Mouse (Mus musculus): ENCODE measurements around the gene Rsg1. TPM values are rescaled to one million over a fixed set of nuclear protein-coding genes. Genes with fewer than 3 reads are reported as not detected.
A peak's percentile ranks its signal among the peaks of the same experiment; 100 is the strongest.

Gene Rsg1
- polyA plus RNA-seq, 1 experiment from 2014 or later, result 6.7 TPM

- Histone ChIP-seq H3K27me3 (no peaks in the 10 kb centered on the region), H3K27ac (peak overlapping the region; percentile 76), H3K9ac (replicated peaks) (no peak overlapping the region), H3K36me3 (peaks cover 53% of the 10 kb centered on the region), H3K9me3 (no peaks in the 10 kb centered on the region), H3K4me3 (replicated peaks) (no peak overlapping the region), H3K4me1 (replicated peaks) (peaks cover 28% of the 10 kb centered on the region), H3K4me2 (peak overlapping the region; percentile 0; the same call in 1 of the 2 replicates)
- ATAC-seq (ENCODE audit: insufficient number of reproducible peaks, insufficient read depth, low FRiP score, low TSS enrichment, low read depth), result no peak
- 53% methylated on average over 9 of the region's 9 CpGs for WGBS
These were observed 26.6 kb upstream of the Rsg1 start for GRCm38 (mm10) chr4:141186923-141187836.

GRCm38 (mm10) chr4:141191294-141191693 lies 22.5 kb upstream of the Rsg1 start:
- Histone ChIP-seq H3K9me3 (no peaks in the 10 kb centered on the region), H3K4me1 (replicated peaks) (peaks cover 17% of the 10 kb centered on the region), H3K27me3 (no peaks in the 10 kb centered on the region), H3K4me2 (no peak overlapping the region), H3K27ac (no peak overlapping the region), H3K9ac (replicated peaks) (no peak overlapping the region), H3K4me3 (replicated peaks) (no peak overlapping the region), H3K36me3 (peaks cover 69% of the 10 kb centered on the region)
- WGBS, result 88% methylated on average over 7 of the region's 7 CpGs
- no peak for ATAC-seq (ENCODE audit: insufficient number of reproducible peaks, insufficient read depth, low FRiP score, low TSS enrichment, low read depth)

- Histone ChIP-seq H3K27ac (no peak overlapping the region), H3K9ac (replicated peaks) (no peak overlapping the region), H3K36me3 (peaks cover 96% of the 10 kb centered on the region), H3K9me3 (no peaks in the 10 kb centered on the region), H3K4me2 (no peak overlapping the region), H3K4me1 (replicated peaks) (no peaks in the 10 kb centered on the region), H3K4me3 (replicated peaks) (no peak overlapping the region), H3K27me3 (no peaks in the 10 kb centered on the region)
- no peak for ATAC-seq (ENCODE audit: insufficient number of reproducible peaks, insufficient read depth, low FRiP score, low TSS enrichment, low read depth)
- WGBS, result 93% methylated on average over 6 of the region's 6 CpGs
These were observed 19.2 kb upstream of the Rsg1 start for GRCm38 (mm10) chr4:141194553-141194952.

- H3K36me3 ChIP-seq, result peaks cover 97% of the 10 kb centered on the region
- WGBS, result 95% methylated on average over 13 of the region's 13 CpGs
- no peaks in the 10 kb centered on the region for H3K9me3 ChIP-seq
- H3K9ac ChIP-seq (replicated peaks), result no peak overlapping the region
- no peak overlapping the region for H3K4me3 ChIP-seq (replicated peaks)
- H3K4me1 ChIP-seq (replicated peaks), result no peaks in the 10 kb centered on the region
- no peaks in the 10 kb centered on the region for H3K27me3 ChIP-seq
- no peak overlapping the region for H3K4me2 ChIP-seq
- no peak for ATAC-seq (ENCODE audit: insufficient number of reproducible peaks, insufficient read depth, low FRiP score, low TSS enrichment, low read depth)
- H3K27ac ChIP-seq, result no peak overlapping the region
These were observed 16.6 kb upstream of the Rsg1 start for GRCm38 (mm10) chr4:141196981-141197685.

GRCm38 (mm10) chr4:141197686-141198035 lies 16.1 kb upstream of the Rsg1 start:
- 96% methylated on average over 13 of the region's 13 CpGs for WGBS
- Histone ChIP-seq H3K27me3 (no peaks in the 10 kb centered on the region), H3K4me2 (no peak overlapping the region), H3K36me3 (peaks cover 97% of the 10 kb centered on the region), H3K4me1 (replicated peaks) (no peaks in the 10 kb centered on the region), H3K4me3 (replicated peaks) (no peak overlapping the region), H3K27ac (no peak overlapping the region), H3K9ac (replicated peaks) (no peak overlapping the region), H3K9me3 (no peaks in the 10 kb centered on the region)
- ATAC-seq (ENCODE audit: insufficient number of reproducible peaks, insufficient read depth, low FRiP score, low TSS enrichment, low read depth), result no peak

GRCm38 (mm10) chr4:141200906-141201305 lies 12.8 kb upstream of the Rsg1 start:
- H3K4me1 ChIP-seq (replicated peaks), result no peaks in the 10 kb centered on the region
- no peak for ATAC-seq (ENCODE audit: insufficient number of reproducible peaks, insufficient read depth, low FRiP score, low TSS enrichment, low read depth)
- H3K9me3 ChIP-seq, result no peaks in the 10 kb centered on the region
- H3K27me3 ChIP-seq, result no peaks in the 10 kb centered on the region
- H3K9ac ChIP-seq (replicated peaks), result no peak overlapping the region
- peaks cover 93% of the 10 kb centered on the region for H3K36me3 ChIP-seq
- no peak overlapping the region for H3K4me3 ChIP-seq (replicated peaks)
- H3K4me2 ChIP-seq, result no peak overlapping the region
- 88% methylated on average over 11 of the region's 11 CpGs for WGBS
- no peak overlapping the region for H3K27ac ChIP-seq

GRCm38 (mm10) chr4:141202192-141202591 lies 11.6 kb upstream of the Rsg1 start:
- Histone ChIP-seq H3K27ac (no peak overlapping the region), H3K9me3 (no peaks in the 10 kb centered on the region), H3K4me2 (no peak overlapping the region), H3K4me1 (replicated peaks) (no peaks in the 10 kb centered on the region), H3K36me3 (peaks cover 88% of the 10 kb centered on the region), H3K27me3 (no peaks in the 10 kb centered on the region), H3K9ac (replicated peaks) (no peak overlapping the region), H3K4me3 (replicated peaks) (no peak overlapping the region)
- no peak for ATAC-seq (ENCODE audit: insufficient number of reproducible peaks, insufficient read depth, low FRiP score, low TSS enrichment, low read depth)
- whole genome bisulfite sequencing, result 94% methylated on average over 6 of the region's 6 CpGs

- WGBS, result 77% methylated on average over 4 of the region's 4 CpGs
- Histone ChIP-seq H3K27me3 (no peaks in the 10 kb centered on the region), H3K4me1 (replicated peaks) (no peaks in the 10 kb centered on the region), H3K27ac (no peak overlapping the region), H3K4me2 (no peak overlapping the region), H3K4me3 (replicated peaks) (no peak overlapping the region), H3K36me3 (peaks cover 66% of the 10 kb centered on the region), H3K9ac (replicated peaks) (no peak overlapping the region), H3K9me3 (no peaks in the 10 kb centered on the region)
- peak; percentile 56; the same call in 1 of the 2 replicates for ATAC-seq (ENCODE audit: insufficient number of reproducible peaks, insufficient read depth, low FRiP score, low TSS enrichment, low read depth)
These were observed 9.1 kb upstream of the Rsg1 start for GRCm38 (mm10) chr4:141204580-141205061.

- no peak overlapping the region for H3K4me2 ChIP-seq
- H3K4me3 ChIP-seq (replicated peaks), result no peak overlapping the region
- WGBS, result 90% methylated on average over 5 of the region's 5 CpGs
- H3K27me3 ChIP-seq, result no peaks in the 10 kb centered on the region
- H3K9ac ChIP-seq (replicated peaks), result no peak overlapping the region
- peaks cover 42% of the 10 kb centered on the region for H3K36me3 ChIP-seq
- no peaks in the 10 kb centered on the region; the same call in 1 of the 2 replicates for H3K4me1 ChIP-seq (replicated peaks)
- no peak for ATAC-seq (ENCODE audit: insufficient number of reproducible peaks, insufficient read depth, low FRiP score, low TSS enrichment, low read depth)
- no peaks in the 10 kb centered on the region for H3K9me3 ChIP-seq
- no peak overlapping the region for H3K27ac ChIP-seq
These were observed 6.7 kb upstream of the Rsg1 start for GRCm38 (mm10) chr4:141207081-141207480.

- peaks cover 12% of the 10 kb centered on the region for H3K4me1 ChIP-seq (replicated peaks)
- H3K27me3 ChIP-seq, result no peaks in the 10 kb centered on the region
- H3K27ac ChIP-seq, result peak overlapping the region; percentile 54
- ATAC-seq (ENCODE audit: insufficient number of reproducible peaks, insufficient read depth, low FRiP score, low TSS enrichment, low read depth), result no peak
- no peaks in the 10 kb centered on the region for H3K9me3 ChIP-seq
- H3K4me3 ChIP-seq (replicated peaks), result peak overlapping the region; percentile 37
- peaks cover 9% of the 10 kb centered on the region for H3K36me3 ChIP-seq
- peak overlapping the region; percentile 23; the same call in 1 of the 2 replicates for H3K9ac ChIP-seq (replicated peaks)
- WGBS, result 63% methylated on average over 14 of the region's 14 CpGs
- H3K4me2 ChIP-seq, result peak overlapping the region; percentile 58
These were observed 3.1 kb upstream of the Rsg1 start for GRCm38 (mm10) chr4:141210524-141211219.

GRCm38 (mm10) chr4:141211646-141212045 lies 2.1 kb upstream of the Rsg1 start:
- Histone ChIP-seq H3K9me3 (no peaks in the 10 kb centered on the region), H3K4me3 (replicated peaks) (no peak overlapping the region), H3K27ac (no peak overlapping the region), H3K4me1 (replicated peaks) (peaks cover 12% of the 10 kb centered on the region), H3K9ac (replicated peaks) (no peak overlapping the region), H3K36me3 (peaks cover 8% of the 10 kb centered on the region), H3K4me2 (no peak overlapping the region), H3K27me3 (no peaks in the 10 kb centered on the region)
- WGBS, result 93% methylated on average over 4 of the region's 4 CpGs
- no peak for ATAC-seq (ENCODE audit: insufficient number of reproducible peaks, insufficient read depth, low FRiP score, low TSS enrichment, low read depth)
